Mouse (Mus musculus) lung, adult 10 weeks (tissue): ENCODE data around the gene Spindoc. TPM values are rescaled to one million over a fixed set of nuclear protein-coding genes. Genes with fewer than 3 reads are reported as not detected.

ENCODE experiments used
- polyA plus RNA-seq: library from polyadenylated mRNA; stranded (reverse); fragments of 350-450 nt; fragmentation: Illumina TruSeq; extraction: RNeasy Lipid Tissue Mini Kit (QIAGEN cat#74804); gene quantifications from one replicate; pipeline ENCODE4 v1.2.3, GENCODE M21; 2014; ENCODE audit warnings: low read depth, low replicate concordance; ENCODE audit not compliant: insufficient read depth

The Spindoc gene
- 12.3 TPM for polyA plus RNA-seq

DNA sequence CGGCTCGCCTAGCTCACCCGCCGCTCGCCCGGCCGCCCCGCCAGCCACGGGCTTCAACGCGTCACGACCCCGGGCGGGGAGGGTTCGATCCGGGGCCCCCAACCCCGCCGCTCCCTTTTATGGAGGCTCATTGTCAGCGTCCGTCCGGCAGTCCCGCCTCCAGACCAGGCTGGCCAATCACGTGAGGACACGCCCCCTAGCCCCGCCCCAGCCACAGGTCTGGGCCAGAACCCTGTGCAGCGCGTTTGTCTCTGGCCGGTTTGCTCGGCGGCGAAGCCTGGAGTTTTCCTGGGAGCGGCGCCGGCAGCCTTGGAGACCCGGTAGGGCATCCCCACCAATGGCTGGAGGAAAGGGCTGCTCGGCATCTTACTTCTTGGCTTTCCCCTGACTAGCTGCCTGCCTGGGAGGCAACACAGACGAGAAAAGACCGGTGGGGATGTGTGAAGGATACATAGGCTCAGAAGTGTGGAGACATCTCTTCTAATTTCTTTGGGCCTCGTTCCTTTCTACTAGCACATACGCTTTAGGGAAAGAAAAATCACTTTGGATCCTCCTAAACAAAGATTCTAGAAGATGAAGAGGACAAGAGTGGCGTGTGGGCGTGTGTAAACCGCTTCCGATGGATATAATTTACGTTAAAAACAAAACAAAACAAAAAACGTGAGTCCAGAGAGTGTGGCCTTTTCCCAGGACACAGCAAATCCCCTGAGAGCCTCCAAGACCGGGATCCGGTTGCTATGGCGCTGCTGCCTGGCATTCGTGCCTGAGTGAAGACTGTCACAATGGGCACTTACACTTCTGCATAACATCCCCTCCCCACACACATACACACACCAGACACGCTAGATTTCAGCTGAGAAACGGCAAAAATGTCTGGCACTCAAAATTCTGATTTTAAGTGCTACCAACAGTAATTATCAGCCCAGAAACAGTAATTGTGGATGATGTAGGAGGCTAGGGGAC is at the start of gene Spindoc:
TSS of gene Spindoc (minus strand) at position 92 of the 963 bp plus-strand sequence.

DNA sequence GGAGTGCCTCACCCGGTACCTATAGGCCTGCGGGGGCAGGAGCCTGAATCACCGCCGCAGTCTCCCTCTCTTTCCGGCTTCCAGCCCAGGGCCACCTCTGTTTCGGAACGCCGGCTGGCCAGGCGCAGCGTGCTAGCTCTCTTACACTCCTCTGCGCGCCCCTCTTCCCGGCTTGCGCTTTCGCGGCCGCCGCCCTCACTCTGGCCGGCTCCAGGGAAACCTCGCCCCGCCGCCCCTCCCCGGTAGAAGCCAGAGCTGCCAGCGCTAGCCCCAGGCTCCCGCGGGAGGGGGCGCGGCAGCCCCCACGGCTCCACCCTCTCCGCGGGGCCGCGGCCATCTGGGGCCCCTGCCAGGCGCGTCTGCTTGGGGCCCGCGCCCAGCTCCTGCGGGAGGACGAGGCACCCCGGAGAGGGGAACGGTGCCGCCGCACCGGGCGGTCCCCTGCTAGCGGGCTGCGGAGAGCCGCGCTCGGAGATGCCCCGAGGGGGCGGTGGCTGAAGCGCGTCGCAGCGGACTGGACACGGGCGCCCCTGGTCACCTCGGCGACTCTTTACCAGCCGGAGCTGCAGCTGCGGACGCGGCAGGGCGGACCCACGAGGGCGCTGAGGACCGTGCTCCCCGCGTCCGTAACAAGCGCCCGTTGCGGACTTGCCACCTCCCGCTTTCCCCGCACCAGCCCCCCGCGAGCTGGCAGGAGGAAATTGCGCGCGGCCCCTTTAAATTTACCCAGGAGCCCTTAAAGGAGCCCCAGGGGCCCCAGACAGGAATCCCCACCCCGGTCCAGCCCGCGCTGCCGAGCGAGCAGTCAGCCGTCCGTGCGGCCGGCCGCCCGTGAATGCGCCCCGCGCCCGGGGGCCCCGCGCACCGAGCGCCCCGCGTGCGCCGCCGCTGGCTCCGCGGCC is 34.3 kb upstream of the Spindoc start, which contains the start of gene 2700081O15Rik:
TSS of gene 2700081O15Rik (plus strand) at position 792 of the 902 bp plus-strand sequence.

DNA sequence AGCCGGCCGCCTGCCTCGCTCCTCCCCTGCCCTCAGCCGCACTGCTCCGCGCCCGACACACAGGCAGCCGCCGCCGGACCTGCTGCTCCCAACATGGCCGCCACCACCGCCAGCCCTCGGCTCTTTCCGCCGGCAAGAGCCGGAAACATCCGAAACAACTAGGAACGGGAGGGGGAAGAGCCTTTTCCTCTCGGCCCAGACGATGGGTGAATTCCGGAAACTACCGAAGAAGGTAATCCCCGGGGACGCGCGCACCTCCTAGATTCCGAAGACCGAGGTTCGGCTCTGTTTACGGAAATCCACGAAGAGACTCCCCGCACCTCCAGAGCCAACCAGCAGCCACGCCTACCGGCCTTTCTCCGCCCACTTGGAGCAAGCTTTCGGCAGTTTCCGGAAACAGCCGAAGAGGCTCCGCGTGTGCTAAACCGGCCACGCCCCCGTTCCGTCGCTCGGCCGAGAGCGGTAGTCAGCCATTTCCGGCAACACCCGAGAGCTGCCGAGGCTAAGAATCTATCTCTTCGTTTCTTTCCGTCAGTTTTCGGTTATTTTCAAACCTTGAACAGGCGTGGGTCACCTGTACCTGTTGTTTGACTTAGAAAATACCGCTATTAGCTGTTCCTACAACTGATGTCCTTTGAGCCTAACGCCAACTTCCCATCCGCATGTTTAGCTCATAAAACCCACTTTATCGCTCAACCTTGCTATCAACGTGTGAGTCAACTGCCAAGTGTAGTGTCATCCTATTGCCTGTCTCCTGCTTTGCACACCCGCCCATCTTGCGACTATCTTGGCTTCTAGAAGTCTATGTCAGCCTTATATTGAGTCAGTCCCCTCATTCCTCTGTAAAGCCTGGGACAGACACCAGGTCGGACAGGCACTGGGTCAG is 41.0 kb downstream of the Spindoc start, which contains the start of gene Mark2:
TSS of gene Mark2 (minus strand) at position 349 of the 886 bp plus-strand sequence.

Other genes starting within 250 kb of the Spindoc start
- gene Otub1, start 176.7 kb downstream of the Spindoc start, polyA plus RNA-seq: 39.3 TPM
- gene Cox8a, start 165.4 kb downstream of the Spindoc start, polyA plus RNA-seq: 408 TPM
- 8.4 TPM for gene Naa40, start 141.8 kb downstream of the Spindoc start, polyA plus RNA-seq
- 0.99 TPM for gene Rcor2, start 115.7 kb downstream of the Spindoc start, polyA plus RNA-seq
- 18.9 TPM for gene Mark2, start 41.1 kb downstream of the Spindoc start, polyA plus RNA-seq
- gene 2700081O15Rik, start 34.6 kb upstream of the Spindoc start, polyA plus RNA-seq: 6.3 TPM
- 105 TPM for gene Rtn3, start 100.3 kb upstream of the Spindoc start, polyA plus RNA-seq
- 22.3 TPM for gene Atl3, start 111.0 kb upstream of the Spindoc start, polyA plus RNA-seq
- 40.8 TPM for gene Pla2g16, start 174.5 kb upstream of the Spindoc start, polyA plus RNA-seq
- 2.5 TPM for gene Lgals12, start 224.2 kb upstream of the Spindoc start, polyA plus RNA-seq
- gene Hrasls5, start 229.5 kb upstream of the Spindoc start, polyA plus RNA-seq: not detected